Mouse (Mus musculus): ENCODE measurements at regions not wholly inside any gene's neighbourhood (a gene's known extent, or its start where the extent isn't known, plus 50 kb on each side); places are given as distances from the start of the nearest gene placed in this dataset.

- 55% methylated on average over 4 of the region's 4 CpGs for WGBS
- Histone ChIP-seq H3K4me3 (ENCODE audit: low read depth, low read length) (no peak overlapping the region), H3K27me3 (ENCODE audit: control insufficient read depth, insufficient read depth, low read length) (no peaks in the 10 kb centered on the region), H3K27ac (ENCODE audit: low read length) (no peak overlapping the region), H3K36me3 (ENCODE audit: control insufficient read depth, insufficient read depth, low read length) (no peaks in the 10 kb centered on the region), H3K9ac (replicated peaks; ENCODE audit: low read depth, low read length) (no peak overlapping the region), H3K4me2 (replicated peaks; ENCODE audit: low read depth, low read length) (no peak overlapping the region), H3K4me1 (ENCODE audit: control insufficient read depth, insufficient read depth, low read length) (no peaks in the 10 kb centered on the region), H3K9me3 (ENCODE audit: control insufficient read depth, low read depth, low read length) (no peaks in the 10 kb centered on the region)
- ATAC-seq (ENCODE audit: insufficient number of reproducible peaks, insufficient read depth, low FRiP score, low read depth): no peak
Measured at GRCm38 (mm10) chr5:99111235-99111634, 74.1 kb upstream of the Prkg2 start.

GRCm38 (mm10) chr5:99099727-99100116 is 62.6 kb upstream of the Prkg2 start:
- no peaks in the 10 kb centered on the region for H3K27me3 ChIP-seq (ENCODE audit: control insufficient read depth, insufficient read depth, low read length)
- WGBS: 46% methylated on average over 6 of the region's 6 CpGs
- H3K4me2 ChIP-seq (replicated peaks; ENCODE audit: low read depth, low read length): no peak overlapping the region
- no peaks in the 10 kb centered on the region for H3K4me1 ChIP-seq (ENCODE audit: control insufficient read depth, insufficient read depth, low read length)
- H3K4me3 ChIP-seq (ENCODE audit: low read depth, low read length): no peak overlapping the region
- ATAC-seq (ENCODE audit: insufficient number of reproducible peaks, insufficient read depth, low FRiP score, low read depth): no peak
- H3K27ac ChIP-seq (ENCODE audit: low read length): no peak overlapping the region
- H3K36me3 ChIP-seq (ENCODE audit: control insufficient read depth, insufficient read depth, low read length): no peaks in the 10 kb centered on the region
- no peaks in the 10 kb centered on the region for H3K9me3 ChIP-seq (ENCODE audit: control insufficient read depth, low read depth, low read length)
- no peak overlapping the region for H3K9ac ChIP-seq (replicated peaks; ENCODE audit: low read depth, low read length)

- H3K9me3 ChIP-seq (ENCODE audit: control insufficient read depth, low read depth, low read length): no peaks in the 10 kb centered on the region
- no peaks in the 10 kb centered on the region for H3K36me3 ChIP-seq (ENCODE audit: control insufficient read depth, insufficient read depth, low read length)
- H3K4me2 ChIP-seq (replicated peaks; ENCODE audit: low read depth, low read length): no peak overlapping the region
- ATAC-seq (ENCODE audit: insufficient number of reproducible peaks, insufficient read depth, low FRiP score, low read depth): no peak
- no peak overlapping the region for H3K9ac ChIP-seq (replicated peaks; ENCODE audit: low read depth, low read length)
- no peaks in the 10 kb centered on the region for H3K4me1 ChIP-seq (ENCODE audit: control insufficient read depth, insufficient read depth, low read length)
- H3K27ac ChIP-seq (ENCODE audit: low read length): no peak overlapping the region
- H3K4me3 ChIP-seq (ENCODE audit: low read depth, low read length): no peak overlapping the region
- no peaks in the 10 kb centered on the region for H3K27me3 ChIP-seq (ENCODE audit: control insufficient read depth, insufficient read depth, low read length)
- WGBS: 93% methylated on average over 7 of the region's 7 CpGs
Measured at GRCm38 (mm10) chr5:99099014-99099726, 62.0 kb upstream of the Prkg2 start.
